Mouse (Mus musculus) olfactory bulb, adult 2 months (tissue): Measurements from ENCODE around the gene AI481877.

ENCODE experiments used
- CTCF ChIP-seq: fragments of 200-500 bp; IDR thresholded peaks from 2 replicates; pipeline ENCODE4 v1.5.1; 2012; ENCODE audit warnings: low read depth, mild to moderate bottlenecking, low read length, moderate library complexity; ENCODE audit not compliant: insufficient read depth
- POLR2A ChIP-seq: fragments of 200-500 bp; IDR thresholded peaks from 2 replicates; pipeline ENCODE4 v1.6.1; 2012; ENCODE audit warnings: mild to moderate bottlenecking, low read depth, low read length, moderate library complexity; ENCODE audit not compliant: insufficient read depth

GRCm38 (mm10) chr4:59040397-59041287, 98.1 kb downstream of the AI481877 start:
- TF ChIP-seq POLR2A (no peak), CTCF (no peak)
